Mouse (Mus musculus) MEL (cell line): ENCODE data around the gene Prdm16. TPM values are rescaled to one million over a fixed set of nuclear protein-coding genes. Genes with fewer than 3 reads are reported as not detected.

Experiments
- DNase-seq: peaks from one replicate; pipeline ENCODE4 v3.0.0; 2011; ENCODE audit warnings: low read depth, low spot score
- H3K27ac ChIP-seq: 2 replicates; pipeline ENCODE4 v1.5.1; 2012; ENCODE audit warnings: low read depth, mild to moderate bottlenecking, control low read depth, low read length, moderate library complexity; ENCODE audit not compliant: control insufficient read depth
- H3K27me3 ChIP-seq, 2 experiments: fragments of 150-350 bp in 1 of 2; sonication (generic) in 1 of 2; 2 replicates each; pipeline ENCODE4 v1.6.1; 2012; ENCODE audit warnings: low read length in 2 of 2, mild to moderate bottlenecking in 2 of 2, improper control_type of control experiment in 1 of 2, moderate library complexity in 1 of 2; ENCODE audit not compliant: insufficient read depth in 2 of 2, control insufficient read depth in 1 of 2
- H3K36me3 ChIP-seq, 2 experiments: 2 replicates each; pipeline ENCODE4 v1.6.1; 2012 to 2014; ENCODE audit warnings: low read length in 2 of 2, improper control_type of control experiment in 1 of 2, inconsistent platforms in 1 of 2, mild to moderate bottlenecking in 1 of 2; ENCODE audit not compliant: insufficient read depth in 2 of 2, control insufficient read depth in 1 of 2
- H3K4me1 ChIP-seq, 2 experiments: fragments of 150-350 bp in 1 of 2; sonication (generic) in 1 of 2; 2 replicates each; pipeline ENCODE4 v1.6.1; 2012; ENCODE audit warnings: low read length in 2 of 2, improper control_type of control experiment in 1 of 2, mild to moderate bottlenecking in 1 of 2; ENCODE audit not compliant: insufficient read depth in 2 of 2, control insufficient read depth in 1 of 2
- H3K4me3 ChIP-seq, 2 experiments: fragments of 150-350 bp in 1 of 2; sonication (generic) in 1 of 2; 2 replicates each; pipeline ENCODE4 v1.5.1; 2012; ENCODE audit warnings: low read depth in 2 of 2, low read length in 2 of 2, mild to moderate bottlenecking in 2 of 2, moderate library complexity in 2 of 2, control low read depth in 1 of 2, improper control_type of control experiment in 1 of 2; ENCODE audit not compliant: control insufficient read depth in 1 of 2, insufficient read depth in 1 of 2
- H3K79me2 ChIP-seq: 2 replicates; pipeline ENCODE4 v1.6.1; 2012; ENCODE audit warnings: mild to moderate bottlenecking, low read length, moderate library complexity; ENCODE audit not compliant: control insufficient read depth, poor library complexity, insufficient read depth
- H3K9ac ChIP-seq: 2 replicates; pipeline ENCODE4 v1.6.1; 2012; ENCODE audit warnings: low read depth, mild to moderate bottlenecking, control low read depth, low read length, moderate library complexity; ENCODE audit not compliant: control insufficient read depth, poor library complexity, severe bottlenecking
- H3K9me3 ChIP-seq: fragments of 150-350 bp; sonication (generic); replicated peaks from 2 replicates; pipeline ENCODE4 v1.6.1; 2012; ENCODE audit warnings: mild to moderate bottlenecking, low read length, improper control_type of control experiment, moderate library complexity; ENCODE audit not compliant: insufficient read depth
- CHD1 ChIP-seq: IDR thresholded peaks from 2 replicates; pipeline ENCODE4 v1.6.1; 2012; ENCODE audit warnings: low read depth, mild to moderate bottlenecking, inconsistent platforms, low read length, improper control_type of control experiment
- ELF1 ChIP-seq: IDR thresholded peaks from 2 replicates; pipeline ENCODE4 v1.6.1; 2014; ENCODE audit warnings: low read depth, mild to moderate bottlenecking, inconsistent platforms, low read length, improper control_type of control experiment, moderate library complexity
- HCFC1 ChIP-seq: IDR thresholded peaks from 2 replicates; pipeline ENCODE4 v1.6.1; 2012; ENCODE audit warnings: low read depth, mild to moderate bottlenecking, inconsistent platforms, low read length, improper control_type of control experiment, moderate library complexity
- KAT2A ChIP-seq: conservative IDR thresholded peaks from 2 replicates; pipeline ENCODE4 v1.6.1; 2012; ENCODE audit warnings: low read depth, low read length, improper control_type of control experiment, inconsistent platforms
- MAFK ChIP-seq: IDR thresholded peaks from 2 replicates; pipeline ENCODE4 v1.6.1; 2011; ENCODE audit warnings: low read depth, mild to moderate bottlenecking, low read length, improper control_type of control experiment, borderline replicate concordance
- MAX ChIP-seq: IDR thresholded peaks from 2 replicates; pipeline ENCODE4 v1.6.1; 2011; ENCODE audit warnings: low read length, improper control_type of control experiment
- MAZ ChIP-seq: IDR thresholded peaks from 2 replicates; pipeline ENCODE4 v1.6.1; 2012; ENCODE audit warnings: low read depth, mild to moderate bottlenecking, inconsistent platforms, low read length, improper control_type of control experiment
- MYB ChIP-seq: IDR thresholded peaks from 2 replicates; pipeline ENCODE4 v1.6.1; 2011; ENCODE audit warnings: mild to moderate bottlenecking, low read depth, low read length, improper control_type of control experiment
- NELFE ChIP-seq: IDR thresholded peaks from 2 replicates; pipeline ENCODE4 v1.6.1; 2011; ENCODE audit warnings: low read depth, low read length, improper control_type of control experiment
- NRF1 ChIP-seq: IDR thresholded peaks from 2 replicates; pipeline ENCODE4 v1.6.1; 2014; ENCODE audit warnings: low read depth, mild to moderate bottlenecking, inconsistent platforms, low read length, improper control_type of control experiment, moderate library complexity; ENCODE audit not compliant: poor library complexity, insufficient read depth, severe bottlenecking
- POLR2A ChIP-seq, 2 experiments: IDR thresholded peaks; 2 replicates each; pipeline ENCODE4 v1.6.1; 2011 to 2012; ENCODE audit warnings: low read length in 2 of 2, mild to moderate bottlenecking in 2 of 2, control low read depth in 1 of 2, improper control_type of control experiment in 1 of 2, low read depth in 1 of 2, moderate library complexity in 1 of 2; ENCODE audit not compliant: control insufficient read depth in 1 of 2, insufficient read depth in 1 of 2, poor library complexity in 1 of 2
- POLR2AphosphoS2 ChIP-seq: IDR thresholded peaks from 2 replicates; pipeline ENCODE4 v1.6.1; 2011; ENCODE audit warnings: low read length, improper control_type of control experiment
- POLR2AphosphoS5 ChIP-seq: IDR thresholded peaks from 2 replicates; pipeline ENCODE4 v1.6.1; 2012; ENCODE audit warnings: low read depth, borderline replicate concordance, mild to moderate bottlenecking, inconsistent platforms, low read length, moderate library complexity, mixed read lengths
- TBP ChIP-seq: IDR thresholded peaks from 2 replicates; pipeline ENCODE4 v1.8.0; 2011; ENCODE audit warnings: low read depth, low read length, improper control_type of control experiment
- ZC3H11A ChIP-seq: IDR thresholded peaks from 2 replicates; pipeline ENCODE4 v1.6.1; 2012; ENCODE audit warnings: low read depth, mild to moderate bottlenecking, inconsistent platforms, low read length, improper control_type of control experiment
- polyA plus RNA-seq, 2 experiments: library from polyadenylated mRNA; stranded (reverse) in 1 of 2; unstranded in 1 of 2; fragments of >175 nt in 1 of 2; fragments of >200 nt in 1 of 2; gene quantifications; 2 replicates each; pipeline versions ENCODE4 v1.2.1 to v1.2.4; 2012; ENCODE audit warnings: low replicate concordance in 2 of 2, low read depth in 1 of 2; ENCODE audit not compliant: insufficient read length in 2 of 2, insufficient read depth in 1 of 2, missing spikeins in 1 of 2
- total RNA-seq: library from RNA; depleted of rRNA; stranded (reverse); fragments of 300-350 nt; gene quantifications from 2 replicates; pipeline ENCODE4 v1.2.3, GENCODE M21; 2012

Gene Prdm16
- total and polyA plus RNA-seq, 3 experiments = not detected

DNA sequence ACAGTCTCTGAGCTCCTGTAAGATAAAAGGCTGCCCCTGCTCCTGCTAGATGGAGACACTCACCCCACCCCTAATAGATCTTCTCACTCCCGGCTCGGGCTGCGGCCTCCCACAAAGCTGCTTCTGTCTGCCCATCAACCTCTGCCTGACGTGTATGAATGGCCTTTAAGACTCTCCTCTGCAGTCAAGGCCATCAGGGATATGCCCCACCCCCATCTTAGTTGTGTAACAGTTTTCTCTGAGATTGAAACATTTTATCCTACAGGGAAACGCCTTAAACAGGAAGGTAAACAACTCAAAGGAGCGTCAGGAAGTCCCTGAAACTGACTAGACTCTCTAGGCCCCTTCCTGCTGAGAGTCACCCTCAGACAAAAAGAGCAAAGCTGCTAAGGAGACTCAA lies 24.6 kb upstream of the Prdm16 start:
- no peaks in the 10 kb centered on the region for H3K4me1 ChIP-seq
- H3K27me3 ChIP-seq = no peaks in the 10 kb centered on the region; a peak in 1 of 4 replicates
- H3K9ac ChIP-seq = no peak overlapping the region
- no peaks in the 10 kb centered on the region for H3K9me3 ChIP-seq
- DNase-seq = no peak
- H3K36me3 ChIP-seq = no peaks in the 10 kb centered on the region
- H3K27ac ChIP-seq = no peak overlapping the region
- no peaks in the 10 kb centered on the region for H3K79me2 ChIP-seq
- no peak overlapping the region for H3K4me3 ChIP-seq
- TF ChIP-seq MAX = no peak
- no peak for TF ChIP-seq KAT2A
- no peak for TF ChIP-seq POLR2AphosphoS2
- no peak for TF ChIP-seq MAZ
- TF ChIP-seq MYB = no peak
- no peak for TF ChIP-seq TBP
- no peak for TF ChIP-seq ELF1
- no peak for TF ChIP-seq NRF1
- TF ChIP-seq HCFC1 = no peak
- no peak for TF ChIP-seq POLR2A (IDR thresholded peaks at IDR 0.05; ENCODE audit: control insufficient read depth in 1 of 2, insufficient read depth in 1 of 2, low read depth in 1 of 2, low read length in 2 of 2, poor library complexity in 1 of 2)
- TF ChIP-seq ZC3H11A = no peak
- no peak for TF ChIP-seq CHD1
- no peak for TF ChIP-seq POLR2AphosphoS5
- no peak for TF ChIP-seq NELFE
- TF ChIP-seq, all 39 proteins: peak for 0

- no peaks in the 10 kb centered on the region for H3K9me3 ChIP-seq
- no peak for DNase-seq
- H3K36me3 ChIP-seq = no peaks in the 10 kb centered on the region
- no peak for TF ChIP-seq KAT2A
- no peaks in the 10 kb centered on the region for H3K4me1 ChIP-seq
- no peak overlapping the region for H3K27ac ChIP-seq
- H3K27me3 ChIP-seq = no peaks in the 10 kb centered on the region; a peak in 1 of 4 replicates
- H3K9ac ChIP-seq = no peak overlapping the region
- H3K4me3 ChIP-seq = no peak overlapping the region
- H3K79me2 ChIP-seq = no peaks in the 10 kb centered on the region
Observed at GRCm38 (mm10) chr4:154660025-154660424, 23.4 kb upstream of the Prdm16 start.

DNA sequence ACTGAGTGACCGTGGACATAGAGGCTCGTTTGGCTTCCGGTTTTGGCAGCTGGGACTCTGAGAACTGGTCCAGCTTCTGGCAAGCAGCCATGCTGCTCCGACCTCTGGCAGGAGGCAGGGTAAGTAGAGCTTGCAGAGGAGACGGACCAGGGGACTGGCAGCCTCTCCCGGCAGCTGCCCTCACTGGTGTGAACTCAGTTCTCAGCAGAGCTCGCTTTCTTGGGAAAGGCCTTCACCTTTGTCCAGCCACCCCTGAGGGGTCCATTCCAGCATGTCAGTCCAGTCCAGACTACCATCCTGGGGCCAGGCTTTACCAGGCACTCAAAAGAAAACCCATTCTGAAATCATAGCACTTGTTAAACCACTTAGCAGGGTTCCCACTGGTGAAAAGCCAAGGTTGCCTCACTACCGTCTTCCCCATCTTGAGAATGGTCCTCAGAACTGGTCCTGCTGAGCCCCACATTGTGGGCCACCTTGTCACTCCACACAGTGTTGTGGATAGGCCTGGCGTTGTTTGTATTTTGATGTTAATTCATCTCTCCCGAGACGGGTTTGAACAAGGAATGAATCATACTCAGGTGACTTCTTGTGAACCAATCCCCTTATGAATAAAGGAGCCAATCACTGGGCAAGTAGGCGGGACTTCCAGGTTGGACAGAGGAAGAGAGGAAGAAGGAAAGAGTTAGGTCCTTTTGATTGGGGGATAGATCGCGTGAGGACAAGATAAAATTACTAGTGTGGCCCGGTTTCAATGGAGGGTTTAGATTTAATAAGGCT lies 18.6 kb upstream of the Prdm16 start:
- no peak for DNase-seq
- Histone ChIP-seq H3K4me1 (no peaks in the 10 kb centered on the region), H3K36me3 (no peaks in the 10 kb centered on the region), H3K27me3 (no peaks in the 10 kb centered on the region; a peak in 1 of 4 replicates), H3K4me3 (no peak overlapping the region), H3K27ac (no peak overlapping the region), H3K9me3 (no peaks in the 10 kb centered on the region), H3K79me2 (no peaks in the 10 kb centered on the region), H3K9ac (no peak overlapping the region)
- no peak for TF ChIP-seq MAFK
